Mouse (Mus musculus) ES-Bruce4 (cell line): Measurements from ENCODE around the gene Atcay.

Experiments used
- EP300 ChIP-seq: IDR thresholded peaks from 2 replicates; pipeline ENCODE4 v1.6.1; 2011; ENCODE audit warnings: low read depth, low read length; ENCODE audit not compliant: insufficient read depth
- POLR2A ChIP-seq: IDR thresholded peaks from one replicate; pipeline ENCODE4 v1.8.1; 2011; ENCODE audit warnings: low read length; ENCODE audit not compliant: insufficient read depth

GRCm38 (mm10) chr10:81193991-81194774, 36.5 kb downstream of the Atcay start:
- TF ChIP-seq EP300, result no peak
- TF ChIP-seq POLR2A, result no peak
